Mouse (Mus musculus): ENCODE measurements around the gene Kcne2.
A peak's percentile ranks its signal among the peaks of the same experiment; 100 is the strongest.

Kcne2 gene

DNA sequence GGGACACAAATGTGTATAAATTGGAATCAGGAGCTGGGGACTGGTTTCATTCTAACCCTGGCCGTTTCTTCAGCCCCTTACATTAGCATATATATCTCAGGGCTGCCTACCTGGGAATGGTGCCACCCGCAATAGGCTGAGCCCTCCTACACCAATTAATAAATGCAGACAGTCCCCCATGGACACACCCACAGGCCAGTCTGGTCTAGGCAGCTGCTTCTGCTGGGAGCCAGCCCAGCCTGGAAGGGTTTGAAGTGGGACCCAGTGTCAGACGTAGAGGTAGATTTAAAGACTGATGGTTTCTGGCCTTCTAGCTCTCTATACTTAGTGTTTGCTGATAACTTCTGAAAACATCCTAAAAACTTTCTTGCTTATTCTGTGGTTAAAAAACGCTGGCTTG is 16.9 kb downstream of the Kcne2 start:
- DNase-seq (ENCODE audit: low spot score in 2 of 2) = peak in 1 of 2 experiments; percentile 42

DNA sequence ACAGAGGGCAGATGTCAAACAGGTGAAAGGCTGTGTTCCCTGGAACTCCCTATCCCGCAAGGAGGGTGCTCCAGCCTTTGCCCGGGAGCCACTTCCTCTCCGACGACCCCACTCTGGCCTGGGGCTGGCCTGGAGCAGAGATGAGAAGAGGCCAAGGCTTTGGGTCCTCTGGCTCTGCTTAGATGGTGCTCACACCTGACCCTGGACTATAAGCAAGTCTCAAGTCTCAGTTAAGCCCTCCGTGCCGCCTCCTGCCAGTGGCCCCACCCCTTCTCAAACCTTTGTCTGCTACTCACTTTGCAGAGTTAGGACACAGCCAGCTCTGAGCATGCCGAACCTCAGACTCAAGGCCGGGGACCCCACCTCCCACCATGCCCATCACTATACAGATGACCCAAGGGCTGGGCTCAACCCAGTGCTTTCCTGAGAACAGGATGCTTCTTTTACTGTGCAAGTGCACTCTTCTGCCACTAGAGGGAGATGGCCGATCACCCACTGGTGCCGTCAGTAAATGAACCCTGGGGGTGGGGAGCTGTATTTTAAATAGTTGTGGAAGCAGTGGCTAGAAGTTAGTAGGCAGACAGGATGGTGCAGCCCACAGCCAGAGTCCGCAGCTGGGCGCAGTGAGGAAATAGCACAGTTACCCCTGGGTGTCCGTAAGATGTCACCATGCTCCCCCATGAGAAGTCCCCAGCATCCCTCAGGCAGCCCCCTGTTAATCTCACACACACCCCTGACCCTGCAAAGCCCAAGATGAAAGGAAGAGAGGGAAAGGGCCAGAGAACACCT is 22.0 kb downstream of the Kcne2 start:
- DNase-seq (ENCODE audit: low spot score in 2 of 2) = peak in 1 of 2 experiments; percentile 39

DNA sequence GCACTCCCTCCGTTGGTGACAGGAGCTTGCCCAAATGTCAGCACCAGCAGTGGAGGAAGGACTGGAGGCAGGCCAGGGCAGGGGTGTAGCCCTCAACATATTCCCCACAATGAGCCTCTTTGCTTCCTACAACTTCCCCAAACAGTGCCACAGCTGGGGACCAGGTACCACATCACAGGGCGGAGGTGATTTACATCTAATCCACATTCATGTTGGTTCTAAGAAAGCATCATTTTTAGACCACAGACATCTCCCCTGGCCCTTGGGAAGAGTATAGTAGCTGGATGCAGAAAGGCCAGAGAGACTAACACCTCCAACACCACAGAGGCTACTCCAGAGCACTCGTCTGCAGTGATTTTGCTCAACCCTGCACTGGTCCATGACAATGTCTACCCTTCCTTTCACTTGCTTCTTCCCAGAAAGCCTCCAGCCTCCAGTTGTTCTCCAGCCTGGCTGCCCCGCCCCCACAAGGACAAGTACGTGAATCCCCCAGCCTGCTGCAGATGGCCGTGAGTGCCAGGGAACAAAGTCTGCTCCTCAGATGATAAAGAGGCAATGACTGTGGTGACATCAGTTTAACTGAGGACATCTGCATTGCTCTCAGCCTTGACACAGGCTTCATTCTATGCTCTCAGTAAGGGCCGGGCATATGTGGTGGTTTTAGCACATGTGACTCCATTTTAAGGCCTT is 24.0 kb downstream of the Kcne2 start:
- no peak for DNase-seq (ENCODE audit: low spot score in 2 of 2)

DNA sequence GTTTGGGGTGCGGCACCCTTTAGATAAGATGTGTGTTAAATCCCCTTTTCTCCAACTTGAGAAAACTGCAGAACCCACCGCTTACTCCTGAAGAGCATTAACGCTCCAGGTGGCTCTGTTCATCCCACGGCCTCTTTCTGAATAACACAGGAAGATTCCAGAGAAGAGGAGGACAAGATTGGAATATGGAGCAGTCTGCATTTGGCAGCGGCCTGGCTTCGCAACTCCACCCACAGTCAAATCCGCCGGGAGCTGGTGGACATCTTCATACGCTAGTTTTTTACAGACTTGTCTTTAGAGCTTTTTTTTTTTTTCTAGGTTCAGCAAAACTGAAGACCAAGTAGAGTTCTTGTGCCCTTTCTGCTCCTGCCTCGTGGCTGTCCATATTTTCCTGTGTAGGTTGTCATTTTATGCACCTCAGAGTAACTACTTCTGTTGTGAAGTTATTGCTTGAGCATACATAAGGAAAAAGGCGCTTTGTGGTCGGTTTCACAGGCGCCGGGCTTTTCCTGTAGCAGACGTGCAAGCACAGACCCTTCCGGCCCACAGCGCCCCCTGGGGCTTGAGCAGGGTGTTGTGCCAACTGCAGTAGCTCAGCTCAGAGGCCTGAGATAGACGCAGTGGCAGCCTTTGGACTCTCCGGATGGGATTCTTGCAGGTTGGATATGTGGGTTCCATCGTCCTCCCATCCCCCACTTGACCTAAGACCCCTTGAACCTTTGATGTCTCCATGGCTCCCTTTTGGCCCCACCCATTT is 27.3 kb downstream of the Kcne2 start:
- peak in 1 of 2 experiments; percentile 50 for DNase-seq (ENCODE audit: low spot score in 2 of 2)

DNA sequence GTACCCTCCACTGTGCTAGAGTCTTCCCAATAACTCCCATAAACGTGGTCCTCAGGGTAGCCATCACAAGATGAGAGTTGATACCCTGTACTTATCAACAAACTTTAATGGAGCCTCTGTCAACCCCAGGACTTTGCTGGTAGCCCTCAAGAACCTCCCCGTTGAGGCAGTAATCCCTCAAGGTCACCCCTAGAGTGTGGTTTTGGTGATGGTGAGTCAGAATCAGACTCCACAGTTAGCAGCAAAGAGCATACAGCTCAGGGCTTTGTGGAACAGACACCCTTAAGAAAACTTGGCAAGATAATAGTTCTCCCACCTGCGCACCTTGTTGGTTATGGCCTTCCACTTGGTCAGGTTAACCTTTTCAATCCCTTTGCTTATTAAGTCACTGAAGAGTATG is 28.2 kb downstream of the Kcne2 start:
- DNase-seq (ENCODE audit: low spot score in 2 of 2) = no peak

DNA sequence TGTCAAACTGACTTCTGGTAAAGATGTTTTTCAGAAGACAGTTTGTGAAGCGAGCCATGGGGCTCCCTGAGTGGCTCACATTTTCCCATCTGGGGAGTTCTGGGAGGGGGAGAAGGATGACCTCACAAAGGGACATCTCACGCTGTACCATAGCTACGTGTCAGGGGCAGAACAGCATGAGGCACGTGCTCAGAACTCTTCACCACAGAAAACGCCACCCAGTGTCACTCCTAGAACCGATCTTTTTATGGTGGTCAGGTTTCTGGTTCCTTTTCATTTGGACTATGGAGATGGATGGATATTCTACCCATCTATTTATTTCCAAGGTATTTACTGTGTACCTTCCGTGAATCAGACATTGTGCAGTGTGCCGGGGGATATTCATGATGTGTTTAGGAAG is 29.2 kb downstream of the Kcne2 start, which contains the start of gene Fam243:
Gene Fam243 (minus strand): TSS at position 101 of the 400 bp plus-strand sequence.
- no peak for DNase-seq (ENCODE audit: low spot score in 2 of 2)

DNA sequence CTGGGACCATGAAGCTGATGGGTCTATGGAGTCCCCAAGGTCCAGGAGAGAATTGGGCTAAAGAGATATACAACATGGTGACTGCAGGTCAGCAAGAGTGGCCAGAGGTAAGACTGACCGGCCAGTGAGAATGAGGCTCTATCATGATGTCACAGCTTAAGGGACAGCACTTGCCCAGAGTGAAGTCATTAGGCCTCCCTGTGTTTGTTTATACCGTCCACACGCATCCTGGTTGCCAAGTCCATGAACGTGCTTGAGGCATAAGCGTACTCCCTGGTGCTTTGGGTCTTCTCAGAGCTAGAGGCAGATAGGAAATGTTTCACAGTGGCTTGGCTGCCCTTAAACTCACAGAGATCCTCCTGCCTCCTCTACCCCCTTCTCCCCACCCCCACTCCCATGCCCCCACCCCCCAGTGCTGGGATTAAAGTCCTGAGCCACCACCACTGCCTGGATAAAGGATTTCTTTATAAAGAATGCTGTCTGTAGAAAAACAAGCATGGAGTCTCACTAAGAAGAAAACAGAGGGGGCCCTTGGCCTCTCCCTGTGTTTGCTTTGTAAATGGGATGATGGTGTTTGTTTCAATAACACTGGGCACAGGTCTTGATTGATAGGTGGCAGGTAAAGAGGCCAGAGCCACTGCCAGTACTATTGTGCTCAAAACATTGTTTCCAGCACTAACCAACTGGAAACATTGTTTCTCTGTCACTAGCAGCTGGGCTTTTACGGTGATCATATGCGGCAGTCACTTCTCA is 32.3 kb downstream of the Kcne2 start:
- no peak for DNase-seq (ENCODE audit: low spot score in 2 of 2)

DNA sequence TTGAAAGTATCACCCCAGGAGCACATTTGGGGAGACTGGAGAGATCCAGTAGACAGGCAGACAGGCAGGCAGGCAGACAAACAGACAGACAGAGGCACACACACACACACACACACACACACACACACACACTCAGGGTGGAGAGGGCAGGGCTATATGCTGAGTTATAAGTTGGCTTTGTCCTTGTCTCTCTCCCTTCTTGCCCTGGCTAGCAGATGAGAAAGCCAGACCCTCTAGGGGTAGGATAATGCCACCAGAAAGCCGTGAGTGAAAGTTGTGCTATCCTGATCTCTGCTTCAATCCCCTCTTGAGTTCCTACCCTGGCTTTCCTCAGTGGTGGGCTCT is 32.8 kb downstream of the Kcne2 start:
- no peak for DNase-seq (ENCODE audit: low spot score in 2 of 2)

DNA sequence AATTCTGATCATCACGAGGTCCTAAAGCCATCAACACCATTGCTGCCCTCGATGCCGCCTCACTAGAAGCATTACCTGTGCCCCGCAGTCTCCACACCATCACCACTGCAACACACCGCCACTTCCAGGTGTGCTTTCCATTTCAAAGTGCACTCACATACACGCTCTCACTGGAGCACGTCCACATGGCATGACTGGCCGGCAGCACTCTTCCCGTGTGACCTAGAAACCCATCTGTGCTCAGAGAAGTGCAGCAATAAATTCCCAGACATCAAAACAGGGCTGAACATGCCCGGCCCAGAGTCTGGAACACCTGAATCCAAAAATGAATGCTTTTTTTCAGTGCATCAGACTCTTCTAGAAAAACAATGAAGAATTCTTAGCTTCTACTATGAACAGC is 35.7 kb downstream of the Kcne2 start:
- DNase-seq (ENCODE audit: low spot score in 2 of 2) = no peak

DNA sequence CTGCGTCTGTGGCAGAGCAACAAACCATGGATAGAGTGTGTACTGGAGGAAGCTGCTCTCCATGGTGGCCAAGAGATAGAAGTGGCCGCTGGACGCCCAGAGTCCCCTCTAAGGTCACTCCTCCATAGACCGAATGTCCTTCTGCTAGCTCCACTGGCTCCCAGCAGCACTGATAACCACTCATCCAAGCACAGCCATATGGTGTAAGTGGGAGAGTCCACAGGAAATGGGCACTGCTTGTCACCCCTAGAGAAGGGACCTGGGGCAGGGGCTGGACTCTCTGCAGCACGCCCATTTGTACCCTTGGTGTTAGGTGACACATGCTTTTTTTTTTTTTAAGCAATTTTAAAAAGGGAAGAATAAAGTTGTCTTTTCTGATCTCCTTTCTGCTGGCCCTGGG is 38.8 kb downstream of the Kcne2 start:
- DNase-seq (ENCODE audit: low spot score in 2 of 2) = no peak

DNA sequence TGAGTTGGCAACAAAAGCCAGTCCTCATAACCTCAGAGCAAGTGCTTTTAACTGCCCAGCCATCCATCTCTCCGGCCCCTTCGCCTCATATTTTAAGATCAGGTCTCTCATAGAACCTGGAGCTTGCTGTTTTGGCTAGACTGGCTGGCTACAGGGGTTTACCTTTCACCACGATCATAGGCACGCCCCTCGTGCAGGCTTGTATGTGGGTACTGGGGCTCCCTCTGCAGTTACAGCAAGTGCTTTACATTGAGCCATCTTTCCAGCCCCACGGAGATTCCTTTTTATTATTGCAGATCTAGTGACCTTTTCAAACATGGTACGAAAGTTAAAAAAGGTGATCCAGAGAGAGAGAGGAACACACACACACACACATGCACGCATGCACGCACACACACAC is 42.4 kb downstream of the Kcne2 start:
- no peak for DNase-seq (ENCODE audit: low spot score in 2 of 2)

DNA sequence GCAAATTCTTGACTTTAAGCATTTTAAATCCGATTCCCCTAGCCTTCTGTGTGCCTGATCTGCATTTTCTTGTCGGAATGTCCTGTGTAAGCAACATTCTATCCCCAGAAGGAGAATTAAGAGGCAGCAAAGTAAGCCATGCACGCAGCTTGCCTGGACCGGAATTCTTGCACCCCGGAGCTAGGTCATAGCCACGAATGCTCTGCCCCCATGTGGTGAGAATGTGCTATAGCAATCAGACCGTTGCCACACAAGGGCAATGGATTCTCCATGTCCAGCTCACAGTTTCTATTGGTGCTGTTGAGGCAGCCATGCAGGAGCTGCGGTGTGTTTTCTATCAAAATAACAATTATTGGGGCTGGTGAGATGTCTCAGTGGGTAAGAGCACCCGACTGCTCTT is 44.1 kb downstream of the Kcne2 start:
- DNase-seq (ENCODE audit: low spot score in 2 of 2) = peak; percentile 67 to 81

DNA sequence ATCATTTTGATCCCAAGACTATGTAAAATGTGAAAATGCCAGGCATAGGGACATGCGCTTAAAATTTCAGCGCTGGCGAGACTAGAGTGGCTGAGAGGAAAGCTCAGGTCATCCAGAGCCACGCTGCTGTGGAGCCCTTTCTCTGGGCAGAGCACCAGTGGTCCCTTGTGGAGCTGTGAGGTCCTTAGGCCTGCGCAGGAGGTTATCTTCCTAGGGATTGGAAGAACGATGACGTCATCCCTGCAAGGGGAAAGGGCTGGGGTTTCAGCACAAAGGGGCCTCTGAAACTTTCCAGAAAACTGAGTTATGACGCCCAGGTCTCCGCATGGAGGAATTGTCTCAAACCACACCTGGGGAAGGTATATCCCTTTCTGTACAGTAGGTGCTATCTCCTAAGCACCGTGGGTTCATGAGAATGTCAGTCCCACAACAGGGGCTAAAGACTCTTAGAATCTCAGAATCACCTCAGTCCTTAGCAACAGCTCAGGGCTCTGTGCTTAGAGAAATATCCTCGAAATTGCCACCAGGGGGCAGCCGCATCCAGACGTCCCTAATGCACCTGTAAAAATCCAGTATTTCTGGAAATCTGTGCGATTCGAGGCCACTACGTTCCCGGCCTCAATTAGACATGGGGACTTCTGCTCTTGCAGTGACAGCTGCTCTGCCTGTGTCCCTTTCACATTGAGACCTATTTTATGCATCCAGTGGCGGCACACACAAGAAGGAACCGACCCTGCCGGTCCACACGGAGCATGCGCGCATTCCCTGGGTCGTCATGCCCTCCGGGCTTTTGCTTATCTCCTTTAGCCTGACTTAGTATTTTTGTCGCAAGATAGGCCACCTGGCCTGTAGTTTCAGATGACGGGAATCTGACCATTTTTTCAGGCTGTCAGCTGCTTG is 48.7 kb downstream of the Kcne2 start:
- peak; percentile 53 to 79 for DNase-seq (ENCODE audit: low spot score in 2 of 2)

DNA sequence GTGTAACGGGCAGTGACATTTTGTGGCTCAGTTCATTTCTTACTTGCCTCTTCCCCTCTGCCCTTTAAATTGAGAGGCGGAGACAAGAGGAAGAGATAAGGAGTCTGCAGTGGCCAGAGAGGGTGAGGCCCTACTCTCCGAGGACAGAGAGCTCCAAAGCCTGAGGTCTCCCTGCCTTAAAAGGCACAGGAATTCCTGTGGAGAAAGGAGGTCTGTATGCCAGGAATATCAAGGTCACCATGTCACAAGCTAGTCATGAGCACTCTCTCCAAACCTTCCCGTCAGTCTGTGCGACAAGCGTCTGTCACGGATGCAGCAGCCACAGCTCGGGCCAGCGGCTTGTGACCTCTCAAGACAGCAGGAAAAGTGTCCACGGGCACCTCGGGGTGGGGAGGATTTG is 53.0 kb downstream of the Kcne2 start:
- no peak for DNase-seq (ENCODE audit: low spot score in 2 of 2)

DNA sequence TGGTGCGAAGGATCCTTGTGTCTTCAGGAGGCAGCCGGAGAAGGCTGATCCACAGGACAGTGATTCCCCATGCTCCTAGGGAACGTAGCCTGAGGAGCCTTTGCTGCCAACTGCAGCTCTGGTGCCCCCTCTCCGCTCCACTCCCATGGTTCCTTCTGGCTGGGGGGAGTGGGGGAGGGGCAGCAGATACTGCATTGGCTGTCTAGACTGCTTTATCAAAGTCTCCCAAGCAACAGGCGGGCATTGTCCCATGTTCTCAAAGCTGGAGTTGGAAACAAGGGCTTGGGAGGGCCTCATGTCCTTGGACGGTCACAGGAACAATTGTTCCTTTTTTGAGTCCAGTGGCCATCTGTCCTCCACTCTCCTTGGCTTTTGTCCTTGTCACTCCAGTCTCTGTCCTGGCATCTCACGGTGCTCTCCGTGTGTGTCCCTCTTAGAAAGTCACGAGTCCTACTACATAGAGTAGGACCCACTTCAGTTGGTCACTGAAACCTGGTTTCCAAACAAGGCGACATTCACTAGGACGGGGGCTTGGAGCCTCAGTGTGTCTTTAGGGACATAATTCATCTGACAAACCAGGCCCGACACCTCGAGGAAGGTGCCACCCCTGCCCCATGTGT is 54.2 kb downstream of the Kcne2 start:
- DNase-seq (ENCODE audit: low spot score in 2 of 2) = peak in 1 of 2 experiments; percentile 52

All from cerebellum, postnatal 4 days (tissue).